Mouse (Mus musculus) cerebellum, adult 2 months (tissue): ENCODE measurements around the gene Celsr2. TPM values are rescaled to one million over a fixed set of nuclear protein-coding genes. Genes with fewer than 3 reads are reported as not detected.
A peak's percentile ranks its signal among the peaks of the same experiment; 100 is the strongest.

Experiments
- DNase-seq, 2 experiments: peaks; one replicate each; pipeline ENCODE4 v3.0.0; 2021
- H3K27ac ChIP-seq: fragments of 200-500 bp; 2 replicates; pipeline ENCODE4 v1.5.1; 2012; ENCODE audit warnings: low read length, control low read depth, inconsistent platforms; ENCODE audit not compliant: insufficient read depth
- H3K27me3 ChIP-seq: fragments of 200-500 bp; 2 replicates; pipeline ENCODE4 v1.6.1; 2012; ENCODE audit warnings: inconsistent platforms, mild to moderate bottlenecking, low read length, moderate library complexity; ENCODE audit not compliant: control insufficient read depth, insufficient read depth
- H3K4me1 ChIP-seq: fragments of 200-500 bp; 2 replicates; pipeline ENCODE4 v1.6.1; 2011; ENCODE audit warnings: low read length; ENCODE audit not compliant: control insufficient read depth, insufficient read depth
- H3K4me3 ChIP-seq: fragments of 200-500 bp; replicated peaks from 2 replicates; pipeline ENCODE3; 2011; ENCODE audit warnings: mild to moderate bottlenecking, low read depth, low read length, control low read depth; ENCODE audit not compliant: insufficient read depth
- CTCF ChIP-seq: fragments of 200-500 bp; IDR thresholded peaks from 2 replicates; pipeline ENCODE4 v1.5.1; 2011; ENCODE audit warnings: low read depth, mild to moderate bottlenecking, control low read depth, low read length, moderate library complexity, borderline replicate concordance; ENCODE audit not compliant: insufficient read depth
- POLR2A ChIP-seq: fragments of 200-500 bp; IDR thresholded peaks from 2 replicates; pipeline ENCODE4 v1.6.1; 2011; ENCODE audit warnings: low read length, control low read depth, borderline replicate concordance; ENCODE audit not compliant: insufficient read depth
- WGBS: fragments of 180-500 bp; shearing (Covaris S2); methylation state at CpG from one replicate; pipeline ENCODE4 v1.1.7; 2018; 5-methylcytosine and 5-hydroxymethylcytosine counted together
- polyA plus RNA-seq: library from polyadenylated mRNA; depleted of rRNA; stranded (reverse); fragments of >200 nt; gene quantifications from 2 replicates; pipeline ENCODE4 v1.2.3, GENCODE M21; 2012

Gene Celsr2
- polyA plus RNA-seq, 1 experiment = 57.4 TPM

DNA sequence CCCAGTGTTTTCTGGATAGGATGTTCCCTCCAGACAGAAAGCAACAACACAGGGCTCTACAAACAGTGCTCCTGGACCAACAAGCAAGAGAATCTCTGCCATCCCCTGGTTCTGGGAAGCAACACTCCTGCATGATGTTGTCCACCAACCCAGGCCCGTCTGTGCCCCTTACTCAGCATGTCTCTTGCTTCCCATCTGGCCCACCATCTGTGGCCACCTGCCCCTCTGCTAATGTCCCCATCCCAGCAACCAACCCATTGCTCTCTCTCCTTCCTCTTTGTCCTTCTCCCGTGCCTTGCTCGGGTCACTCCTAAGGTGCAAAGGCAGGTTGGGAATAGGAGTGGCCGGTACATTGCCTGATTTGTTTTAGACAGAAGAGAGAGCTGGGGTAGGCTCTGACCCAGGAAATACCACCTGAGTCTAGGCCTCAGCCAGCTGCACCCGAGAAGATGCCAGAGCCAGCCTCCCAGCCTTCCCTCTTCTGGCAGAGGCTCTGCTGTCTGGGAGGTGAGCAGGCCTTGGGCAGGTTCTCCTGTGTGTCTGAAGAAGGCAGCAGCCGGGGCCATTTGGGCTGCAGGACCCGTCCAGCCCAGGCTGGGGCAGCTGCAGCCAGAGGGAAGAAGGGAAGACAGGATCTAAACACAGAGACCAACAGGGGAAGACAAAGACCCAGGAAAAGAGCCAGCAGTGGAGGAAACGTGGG, 5.5 kb downstream of the Celsr2 start:
- WGBS = 7% methylated on average over 8 of the region's 8 CpGs
- H3K27ac ChIP-seq = 0 out of 2 replicates have a peak overlapping the region, but pooled peaks have one; percentile 14
- TF ChIP-seq POLR2A (no peak), CTCF (no peak)
- H3K4me1 ChIP-seq = peaks cover 69% of the 10 kb centered on the region
- H3K4me3 ChIP-seq = peak overlapping the region; percentile 12
- H3K27me3 ChIP-seq = no peaks in the 10 kb centered on the region
- peak in 1 of 2 experiments; percentile 53 for DNase-seq

DNA sequence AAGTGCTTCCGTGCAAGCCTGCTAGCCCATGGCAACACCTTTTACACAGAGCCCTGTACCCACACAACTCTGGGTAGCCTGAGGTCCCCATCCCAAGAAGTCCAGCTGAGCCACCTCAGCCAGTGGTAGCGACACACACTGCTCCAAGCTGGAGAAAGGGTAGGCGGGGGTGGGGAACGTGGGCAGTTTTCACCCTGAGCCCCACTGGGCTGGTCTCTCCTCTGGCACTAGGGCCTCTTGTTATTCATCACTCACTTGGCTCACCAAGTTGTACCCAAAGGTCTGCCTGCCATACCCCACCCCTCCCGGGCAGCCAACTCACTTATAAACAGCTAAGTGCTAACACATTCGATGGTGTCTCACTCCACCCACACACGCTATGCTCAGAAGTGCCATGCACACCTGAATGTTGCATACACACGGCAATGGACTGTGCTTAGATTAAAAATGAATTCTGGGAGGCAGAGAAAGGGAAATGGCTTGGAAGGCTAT, 6.8 kb downstream of the Celsr2 start:
- no peak for DNase-seq

DNA sequence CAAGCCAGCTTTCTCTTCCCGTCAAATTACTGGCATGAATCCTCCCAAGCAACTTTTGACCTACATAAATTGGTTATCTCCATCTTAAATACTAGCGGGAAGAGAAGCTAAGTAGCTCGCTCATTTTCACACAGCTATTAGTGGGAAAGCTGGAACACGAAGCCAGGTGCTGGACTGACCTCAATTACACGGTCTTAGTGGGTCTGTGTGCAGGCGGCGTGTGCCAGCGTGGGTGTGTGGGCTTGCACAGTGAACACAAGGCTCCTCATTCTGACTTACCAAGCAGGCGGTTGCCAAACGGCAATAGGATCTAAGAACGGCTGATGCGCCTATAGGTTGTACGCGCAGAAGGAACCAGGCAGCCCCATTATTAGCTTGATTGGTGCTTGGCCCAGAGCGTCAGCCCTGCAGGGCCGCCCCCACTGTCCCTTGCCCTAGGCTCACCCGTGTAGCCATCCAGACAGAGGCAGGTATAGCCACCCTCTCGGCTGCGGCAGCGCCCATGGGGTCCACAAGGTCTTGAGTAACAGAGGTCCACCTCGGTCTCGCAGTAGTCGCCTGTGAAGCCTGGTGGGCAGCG, 9.0 kb downstream of the Celsr2 start:
- no peak for DNase-seq
- H3K27ac ChIP-seq = no peak overlapping the region
- peaks cover 61% of the 10 kb centered on the region for H3K4me1 ChIP-seq
- no peak for TF ChIP-seq POLR2A
- no peak for TF ChIP-seq CTCF
- no peaks in the 10 kb centered on the region for H3K27me3 ChIP-seq
- WGBS = 46% methylated on average over 24 of the region's 24 CpGs
- no peak overlapping the region for H3K4me3 ChIP-seq

More for the DNA sequence above, 6.8 kb downstream of the Celsr2 start:
- H3K4me3 ChIP-seq = no peak overlapping the region
- TF ChIP-seq POLR2A (no peak), CTCF (no peak)
- no peak overlapping the region for H3K27ac ChIP-seq
- no peaks in the 10 kb centered on the region for H3K27me3 ChIP-seq
- WGBS = 69% methylated on average over 8 of the region's 8 CpGs
- peaks cover 64% of the 10 kb centered on the region for H3K4me1 ChIP-seq

DNA sequence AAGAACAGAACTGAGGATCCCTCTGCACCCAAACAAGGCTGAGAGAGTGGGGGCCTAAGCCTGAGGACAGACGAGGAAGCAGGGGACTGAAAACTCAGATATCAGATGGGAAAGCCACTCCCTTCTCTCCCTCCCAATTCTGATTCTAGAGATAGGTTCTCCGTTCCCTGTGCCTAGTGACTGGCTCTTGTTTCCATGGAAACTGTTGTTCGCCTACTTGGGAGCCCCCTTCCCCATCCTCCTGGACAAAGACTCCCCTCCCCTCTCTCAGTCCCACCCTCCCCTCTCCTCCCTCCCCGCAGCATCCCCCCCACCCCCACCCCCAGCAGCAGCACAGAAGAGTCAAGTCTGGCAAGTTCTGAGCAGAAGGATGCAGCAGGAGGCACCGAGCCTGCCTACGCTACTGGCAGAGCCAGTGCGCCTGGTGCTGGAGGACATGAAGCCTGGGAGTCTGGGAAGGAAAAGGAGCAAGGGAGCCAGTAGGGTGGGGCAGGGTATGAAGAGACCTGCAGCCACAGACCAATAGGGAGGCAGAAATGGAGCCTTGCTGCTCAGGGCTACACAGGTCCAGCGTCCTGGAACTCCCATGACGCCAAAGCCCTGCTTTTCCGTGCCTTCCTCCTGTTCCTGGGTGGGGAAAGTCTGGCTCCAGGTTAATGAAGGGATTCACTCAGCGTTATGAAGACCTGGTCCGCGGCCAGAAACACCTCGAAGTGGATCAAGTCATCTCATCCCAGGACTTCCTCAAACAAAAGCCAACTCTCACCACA, 9.6 kb downstream of the Celsr2 start:
- Histone ChIP-seq H3K27me3 (no peaks in the 10 kb centered on the region), H3K27ac (0 out of 2 replicates have a peak overlapping the region, but pooled peaks have one; percentile 4), H3K4me3 (no peak overlapping the region), H3K4me1 (peaks cover 60% of the 10 kb centered on the region)
- DNase-seq = no peak
- TF ChIP-seq CTCF = no peak
- no peak for TF ChIP-seq POLR2A
- 13% methylated on average over 14 of the region's 14 CpGs for WGBS

DNA sequence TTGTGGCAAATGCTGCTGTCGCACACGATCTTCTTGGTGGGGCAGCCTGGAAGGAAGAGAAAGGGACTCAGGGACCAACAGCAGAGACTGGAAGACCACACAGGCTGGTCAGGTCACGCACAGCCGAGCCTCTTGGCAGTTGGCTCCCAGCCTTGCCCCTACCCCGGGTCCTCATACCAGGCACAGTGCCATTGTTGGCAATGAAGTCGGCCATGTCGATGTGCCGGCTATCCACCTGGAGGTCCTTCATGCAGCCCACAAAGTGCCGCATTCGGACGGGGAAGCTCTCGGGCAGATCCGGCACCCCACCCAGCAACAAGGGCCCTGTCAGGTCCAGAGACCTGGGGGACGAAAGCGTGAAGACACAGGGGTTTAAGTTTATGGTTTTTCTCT, 12.8 kb downstream of the Celsr2 start:
- Histone ChIP-seq H3K4me1 (peaks cover 36% of the 10 kb centered on the region), H3K27me3 (no peaks in the 10 kb centered on the region), H3K27ac (no peak overlapping the region), H3K4me3 (no peak overlapping the region)
- whole genome bisulfite sequencing = 51% methylated on average over 15 of the region's 15 CpGs
- TF ChIP-seq CTCF = no peak
- no peak for TF ChIP-seq POLR2A
- no peak for DNase-seq

DNA sequence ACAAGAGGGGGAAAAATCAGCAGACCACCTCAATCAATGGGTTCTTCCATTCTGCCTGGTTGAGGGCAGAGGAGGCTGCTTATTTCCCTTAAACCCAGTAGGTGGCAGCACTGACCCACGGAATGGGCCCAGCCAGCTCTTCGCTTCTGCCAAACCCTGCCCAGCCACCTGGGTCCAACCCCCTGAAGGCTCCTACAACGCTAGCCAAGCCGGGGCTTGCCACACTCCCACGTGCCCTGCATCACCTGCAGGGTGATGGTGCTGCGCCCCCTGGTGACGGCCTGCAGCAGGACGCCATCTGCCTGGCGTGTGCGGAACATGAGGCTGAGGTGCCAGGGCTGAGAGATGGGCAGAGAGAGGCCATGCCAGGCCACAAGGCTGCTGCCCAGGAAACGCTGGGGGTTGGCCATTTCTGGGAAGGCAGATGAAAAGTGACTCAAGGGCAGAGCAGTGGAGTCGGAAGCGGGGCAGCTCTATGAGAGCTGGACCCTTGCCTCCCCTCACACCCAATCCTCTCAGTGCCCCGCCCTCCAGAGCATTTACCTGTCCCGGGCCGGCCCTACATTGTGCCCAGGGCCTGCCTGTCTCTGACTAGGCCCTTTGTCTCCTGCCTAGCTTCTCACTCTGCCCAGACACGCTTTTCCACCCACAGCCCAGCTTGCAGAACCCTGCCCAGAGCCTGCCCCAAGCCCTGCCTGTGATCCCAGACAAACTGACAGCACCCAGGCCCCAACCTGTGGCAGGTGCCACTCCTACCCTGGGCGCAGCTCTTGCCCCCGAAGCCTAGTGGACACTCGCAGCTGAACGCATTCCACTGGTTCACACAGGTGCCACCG, 13.4 kb downstream of the Celsr2 start:
- peak overlapping the region; percentile 3; the same call in 1 of the 2 replicates for H3K27ac ChIP-seq

DNA sequence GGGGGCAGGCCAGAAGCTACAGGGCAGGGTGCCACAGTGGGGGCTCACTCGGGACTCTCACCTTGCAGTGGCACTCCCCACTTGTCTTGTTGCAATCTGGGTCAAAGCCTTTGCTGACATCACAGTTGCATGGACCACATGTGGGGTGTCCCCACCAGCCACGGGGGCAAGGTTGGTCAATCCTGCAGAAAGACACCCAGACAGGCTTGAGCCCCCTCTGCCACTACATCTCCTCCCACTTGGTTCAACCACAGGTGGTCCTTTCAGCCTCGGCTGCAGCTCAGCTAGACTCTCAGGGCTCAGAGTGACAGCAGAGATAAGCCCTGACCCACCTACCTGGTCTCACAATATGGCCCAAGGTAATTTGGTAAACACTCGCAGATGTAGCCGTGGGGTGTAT, 14.9 kb downstream of the Celsr2 start:
- peak in 1 of 2 experiments; percentile 25 for DNase-seq
- H3K4me1 ChIP-seq = peaks cover 19% of the 10 kb centered on the region
- no peak overlapping the region for H3K4me3 ChIP-seq
- H3K27ac ChIP-seq = no peak overlapping the region
- H3K27me3 ChIP-seq = no peaks in the 10 kb centered on the region
- WGBS = 78% methylated on average over 5 of the region's 5 CpGs
- no peak for TF ChIP-seq POLR2A
- no peak for TF ChIP-seq CTCF

More for the DNA sequence above, 13.4 kb downstream of the Celsr2 start:
- Histone ChIP-seq H3K4me3 (no peak overlapping the region), H3K27me3 (no peaks in the 10 kb centered on the region), H3K4me1 (peaks cover 32% of the 10 kb centered on the region)
- 12% methylated on average over 22 of the region's 22 CpGs for WGBS
- DNase-seq = peak; percentile 93 to 95
- TF ChIP-seq POLR2A (no peak), CTCF (peak; percentile 90)
